Mouse (Mus musculus): ENCODE measurements around the gene Tcea2. TPM values are rescaled to one million over a fixed set of nuclear protein-coding genes. Genes with fewer than 3 reads are reported as not detected.

Tcea2 gene
- polyA plus RNA-seq, 1 experiment from 2014 or later: 19.3 TPM

DNA sequence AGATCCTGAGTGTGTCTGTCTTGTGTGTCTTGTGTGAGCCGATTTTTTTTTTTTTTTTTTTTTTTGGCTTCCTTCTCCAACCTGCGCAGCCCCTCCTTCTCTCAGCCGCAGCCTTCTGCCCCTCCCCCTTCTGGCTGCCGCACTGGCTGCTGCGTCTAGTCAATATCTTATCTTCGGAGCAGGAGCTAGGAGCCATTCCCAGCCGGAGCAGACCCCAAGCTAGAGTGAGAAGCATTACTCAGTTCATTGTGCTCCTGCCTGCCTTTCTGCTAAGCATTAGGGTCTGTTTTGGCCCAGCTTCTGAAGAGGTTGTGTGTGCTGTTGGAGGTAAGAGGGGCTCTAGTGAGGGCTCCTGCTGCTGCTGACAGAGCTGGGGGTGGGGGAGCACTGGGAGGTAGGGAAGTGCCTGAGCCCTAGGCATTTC lies 34.8 kb downstream of the Tcea2 start, which contains the start of gene Oprl1:
TSS of gene Oprl1 (plus strand) at position 114 of the 424 bp plus-strand sequence.
- H3K9ac ChIP-seq (ENCODE audit: low read length): peak within 1 kb of the TSS; percentile 11; the same call in 1 of the 2 replicates
- H3K4me2 ChIP-seq (ENCODE audit: low read depth, low read length): peak within 1 kb of the TSS; percentile 9; the same call in 1 of the 2 replicates
- H3K27me3 ChIP-seq (ENCODE audit: control insufficient read depth, insufficient read depth, low read length): no peaks in the 10 kb centered on the region
- no peaks in the 10 kb centered on the region for H3K36me3 ChIP-seq (ENCODE audit: control insufficient read depth, insufficient read depth, low read length)
- peak within 1 kb of the TSS; percentile 21 for H3K4me3 ChIP-seq (replicated peaks; ENCODE audit: low read length)
- H3K27ac ChIP-seq (ENCODE audit: low read length): no peak within 1 kb of the TSS
- ATAC-seq (ENCODE audit: insufficient read depth, low FRiP score): peak; percentile 53; the same call in 1 of the 2 replicates
- H3K4me1 ChIP-seq (ENCODE audit: control insufficient read depth, insufficient read depth, low read length): no peaks in the 10 kb centered on the region
- 3% methylated on average over 7 of the region's 7 CpGs for WGBS
- no peaks in the 10 kb centered on the region for H3K9me3 ChIP-seq (replicated peaks; ENCODE audit: control insufficient read depth, low read length)

DNA sequence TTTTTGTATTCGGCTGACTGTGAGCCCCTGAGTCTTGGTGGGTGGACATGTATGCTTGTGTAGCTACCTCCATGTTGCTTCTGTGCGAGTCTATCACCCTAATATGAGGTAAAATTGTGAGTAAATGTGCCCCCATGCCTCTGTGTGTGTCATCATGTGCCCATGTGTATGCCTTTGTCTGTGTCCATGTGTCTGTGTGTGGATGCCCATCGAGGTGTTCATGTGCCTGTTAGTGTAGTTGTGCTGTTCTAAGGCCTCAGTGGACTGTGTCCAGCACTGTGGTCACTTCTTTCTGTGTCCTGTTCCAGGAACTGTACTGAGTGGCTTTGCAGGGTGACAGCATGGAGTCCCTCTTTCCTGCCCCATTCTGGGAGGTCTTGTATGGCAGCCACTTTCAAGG lies 35.3 kb downstream of the Tcea2 start:
- Histone ChIP-seq H3K27me3 (ENCODE audit: control insufficient read depth, insufficient read depth, low read length) (no peaks in the 10 kb centered on the region), H3K9ac (ENCODE audit: low read length) (no peak overlapping the region), H3K9me3 (replicated peaks; ENCODE audit: control insufficient read depth, low read length) (no peaks in the 10 kb centered on the region), H3K36me3 (ENCODE audit: control insufficient read depth, insufficient read depth, low read length) (no peaks in the 10 kb centered on the region), H3K4me1 (ENCODE audit: control insufficient read depth, insufficient read depth, low read length) (no peaks in the 10 kb centered on the region), H3K4me3 (replicated peaks; ENCODE audit: low read length) (no peak overlapping the region), H3K27ac (ENCODE audit: low read length) (no peak overlapping the region), H3K4me2 (ENCODE audit: low read depth, low read length) (peak overlapping the region; percentile 9; the same call in 1 of the 2 replicates)
- ATAC-seq (ENCODE audit: insufficient read depth, low FRiP score): no peak
- 61% methylated on average over 3 of the region's 3 CpGs for WGBS

DNA sequence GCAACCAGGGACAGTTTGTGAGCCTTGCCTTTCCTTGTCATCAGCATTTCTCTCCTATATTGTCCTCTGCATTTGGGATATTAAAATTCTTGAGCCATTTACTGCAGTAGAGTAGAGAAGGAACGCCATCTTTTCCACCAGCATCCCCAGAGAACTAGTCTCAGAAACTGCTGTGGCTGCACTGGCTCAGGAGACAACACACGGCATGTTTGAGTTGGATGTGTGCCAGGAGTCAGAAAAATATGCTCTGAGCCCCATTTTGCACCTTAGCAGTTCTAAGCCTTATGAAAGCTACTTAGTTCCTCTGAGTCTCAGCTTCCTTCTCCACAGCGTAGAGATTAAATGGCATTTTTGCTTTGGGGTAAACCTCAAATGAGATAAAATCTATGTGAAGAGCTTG lies 36.9 kb downstream of the Tcea2 start:
- 39% methylated on average over 3 of the region's 3 CpGs for WGBS
- Histone ChIP-seq H3K27ac (ENCODE audit: low read length) (no peak overlapping the region), H3K9ac (ENCODE audit: low read length) (no peak overlapping the region), H3K4me3 (replicated peaks; ENCODE audit: low read length) (no peak overlapping the region), H3K4me2 (ENCODE audit: low read depth, low read length) (no peak overlapping the region), H3K36me3 (ENCODE audit: control insufficient read depth, insufficient read depth, low read length) (no peaks in the 10 kb centered on the region), H3K27me3 (ENCODE audit: control insufficient read depth, insufficient read depth, low read length) (no peaks in the 10 kb centered on the region), H3K9me3 (replicated peaks; ENCODE audit: control insufficient read depth, low read length) (no peaks in the 10 kb centered on the region), H3K4me1 (ENCODE audit: control insufficient read depth, insufficient read depth, low read length) (no peaks in the 10 kb centered on the region)
- ATAC-seq (ENCODE audit: insufficient read depth, low FRiP score): no peak

DNA sequence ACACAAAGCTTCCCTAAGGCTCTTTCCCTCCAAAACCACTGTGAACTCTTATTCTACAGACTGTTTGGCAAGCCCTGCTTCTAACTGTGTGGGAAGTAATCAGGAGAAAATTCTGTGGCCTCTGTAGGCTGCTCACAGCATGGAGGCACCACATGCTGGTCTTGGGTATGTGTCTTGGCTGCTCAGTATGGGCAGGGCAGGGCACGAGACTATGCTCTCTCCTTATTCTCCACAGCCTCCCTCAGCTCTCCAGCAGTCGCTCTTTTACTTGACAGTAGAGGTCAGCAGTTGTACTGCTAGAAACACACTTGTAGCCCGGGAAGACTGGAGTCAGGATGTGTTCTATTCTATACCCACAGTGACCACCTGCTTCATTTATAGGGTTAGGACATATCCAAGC lies 40.0 kb downstream of the Tcea2 start:
- Histone ChIP-seq H3K27me3 (ENCODE audit: control insufficient read depth, insufficient read depth, low read length) (no peaks in the 10 kb centered on the region), H3K9me3 (replicated peaks; ENCODE audit: control insufficient read depth, low read length) (no peaks in the 10 kb centered on the region), H3K4me2 (ENCODE audit: low read depth, low read length) (no peak overlapping the region), H3K4me1 (ENCODE audit: control insufficient read depth, insufficient read depth, low read length) (no peaks in the 10 kb centered on the region), H3K4me3 (replicated peaks; ENCODE audit: low read length) (no peak overlapping the region), H3K27ac (ENCODE audit: low read length) (no peak overlapping the region), H3K9ac (ENCODE audit: low read length) (no peak overlapping the region), H3K36me3 (ENCODE audit: control insufficient read depth, insufficient read depth, low read length) (no peaks in the 10 kb centered on the region)
- no peak for ATAC-seq (ENCODE audit: insufficient read depth, low FRiP score)
- WGBS: 22% methylated on average over 3 of the region's 3 CpGs

DNA sequence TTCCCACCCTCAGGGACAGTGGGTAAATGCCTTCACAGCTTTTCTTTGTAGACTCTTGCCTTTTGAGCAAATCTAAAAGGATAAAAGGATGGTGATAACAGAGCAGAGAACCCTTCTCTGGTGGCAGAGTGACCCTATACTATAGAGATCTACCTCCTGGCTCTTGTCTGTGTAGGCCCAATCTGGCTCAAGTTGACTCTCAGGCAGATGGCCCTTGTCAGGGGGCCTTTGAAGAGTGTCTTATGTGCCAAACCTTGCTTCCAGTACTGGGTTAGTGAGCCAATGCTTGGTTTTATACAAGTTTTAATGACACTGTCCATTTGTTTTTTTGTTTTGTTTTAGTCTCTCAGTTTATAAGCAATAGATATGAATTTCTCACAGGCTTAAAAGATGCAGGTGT lies 41.1 kb downstream of the Tcea2 start:
- Histone ChIP-seq H3K27me3 (ENCODE audit: control insufficient read depth, insufficient read depth, low read length) (no peaks in the 10 kb centered on the region), H3K4me1 (ENCODE audit: control insufficient read depth, insufficient read depth, low read length) (no peaks in the 10 kb centered on the region), H3K4me2 (ENCODE audit: low read depth, low read length) (no peak overlapping the region), H3K4me3 (replicated peaks; ENCODE audit: low read length) (no peak overlapping the region), H3K9ac (ENCODE audit: low read length) (no peak overlapping the region), H3K27ac (ENCODE audit: low read length) (no peak overlapping the region), H3K36me3 (ENCODE audit: control insufficient read depth, insufficient read depth, low read length) (no peaks in the 10 kb centered on the region), H3K9me3 (replicated peaks; ENCODE audit: control insufficient read depth, low read length) (no peaks in the 10 kb centered on the region)
- ATAC-seq (ENCODE audit: insufficient read depth, low FRiP score): no peak

DNA sequence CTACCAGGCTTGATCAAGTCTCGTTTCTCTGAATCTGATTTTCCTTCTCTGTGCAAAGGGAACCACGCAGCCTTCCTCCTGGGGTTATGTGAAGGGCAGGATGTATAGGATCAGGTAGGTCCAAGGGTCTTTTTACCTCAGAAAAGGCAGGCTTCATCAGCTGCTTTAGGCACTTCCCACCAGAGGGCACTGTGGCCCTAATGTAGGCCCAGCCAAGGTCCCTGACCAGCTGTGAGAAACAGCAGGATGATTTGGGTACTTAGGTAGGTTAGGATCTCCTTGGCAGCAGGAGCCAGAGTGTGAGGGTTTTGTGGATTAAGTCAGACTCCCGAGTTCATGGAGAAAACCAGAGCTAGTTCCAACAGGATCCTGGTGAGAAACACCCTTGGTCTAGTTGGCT lies 42.1 kb downstream of the Tcea2 start:
- Histone ChIP-seq H3K36me3 (ENCODE audit: control insufficient read depth, insufficient read depth, low read length) (no peaks in the 10 kb centered on the region), H3K4me2 (ENCODE audit: low read depth, low read length) (no peak overlapping the region), H3K9me3 (replicated peaks; ENCODE audit: control insufficient read depth, low read length) (no peaks in the 10 kb centered on the region), H3K27me3 (ENCODE audit: control insufficient read depth, insufficient read depth, low read length) (no peaks in the 10 kb centered on the region), H3K27ac (ENCODE audit: low read length) (no peak overlapping the region), H3K9ac (ENCODE audit: low read length) (no peak overlapping the region), H3K4me1 (ENCODE audit: control insufficient read depth, insufficient read depth, low read length) (no peaks in the 10 kb centered on the region), H3K4me3 (replicated peaks; ENCODE audit: low read length) (no peak overlapping the region)
- 14% methylated on average over 3 of the region's 3 CpGs for WGBS
- no peak for ATAC-seq (ENCODE audit: insufficient read depth, low FRiP score)

DNA sequence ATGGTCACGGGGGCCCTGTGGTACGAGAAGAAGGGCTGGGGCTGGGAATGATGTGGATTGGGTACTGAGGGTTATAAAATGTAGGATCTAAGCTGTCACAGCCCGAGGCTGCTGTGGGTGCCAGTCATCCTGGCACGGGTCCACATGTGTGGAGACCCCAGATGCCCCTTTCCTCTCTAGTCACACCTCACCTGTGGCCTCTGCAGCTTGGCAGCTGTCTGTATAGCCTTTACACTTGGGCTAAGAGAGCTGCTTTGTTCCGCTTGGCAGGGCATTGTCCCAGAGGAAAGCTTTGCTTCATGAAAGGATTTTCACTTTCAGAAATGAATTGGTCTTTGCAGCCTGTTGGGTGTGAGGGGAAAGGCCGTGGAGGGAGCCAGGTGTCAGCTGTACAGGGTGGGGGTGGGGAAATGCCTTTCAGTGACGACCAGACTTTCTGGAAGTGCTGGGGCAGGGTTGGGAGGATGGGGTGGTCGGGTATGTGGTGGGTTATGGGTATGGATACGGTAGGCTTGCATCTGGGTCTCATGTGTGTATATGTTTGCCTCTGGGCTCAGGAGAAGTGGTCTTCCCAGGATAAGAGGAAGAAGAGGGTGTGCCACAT lies 47.7 kb downstream of the Tcea2 start:
- Histone ChIP-seq H3K9me3 (replicated peaks; ENCODE audit: control insufficient read depth, low read length) (no peaks in the 10 kb centered on the region), H3K4me3 (replicated peaks; ENCODE audit: low read length) (no peak overlapping the region), H3K36me3 (ENCODE audit: control insufficient read depth, insufficient read depth, low read length) (no peaks in the 10 kb centered on the region), H3K4me2 (ENCODE audit: low read depth, low read length) (no peak overlapping the region), H3K9ac (ENCODE audit: low read length) (no peak overlapping the region), H3K27me3 (ENCODE audit: control insufficient read depth, insufficient read depth, low read length) (no peaks in the 10 kb centered on the region), H3K27ac (ENCODE audit: low read length) (no peak overlapping the region), H3K4me1 (ENCODE audit: control insufficient read depth, insufficient read depth, low read length) (no peaks in the 10 kb centered on the region)
- no peak for ATAC-seq (ENCODE audit: insufficient read depth, low FRiP score)
- 48% methylated on average over 9 of the region's 9 CpGs for WGBS

DNA sequence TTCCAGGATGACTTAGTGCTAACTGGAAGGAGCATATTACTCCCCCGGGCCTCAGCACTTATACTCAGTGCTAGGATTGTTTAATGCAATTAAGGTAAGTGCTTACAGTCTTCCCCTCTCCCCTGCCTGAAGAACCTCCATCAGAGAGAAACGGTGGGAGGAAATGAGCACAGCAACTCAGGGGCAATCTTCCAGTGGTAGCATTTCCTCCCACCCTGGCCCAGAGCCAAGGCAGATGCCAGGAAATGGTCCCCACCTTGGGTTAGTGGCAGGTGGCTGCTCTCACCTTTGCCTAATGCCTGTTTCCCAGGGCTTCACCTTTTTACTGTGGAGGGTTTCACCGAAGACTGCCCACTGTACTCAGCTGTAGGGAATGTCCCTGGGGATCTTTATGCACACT lies 49.9 kb downstream of the Tcea2 start:
- H3K4me1 ChIP-seq (ENCODE audit: control insufficient read depth, insufficient read depth, low read length): no peaks in the 10 kb centered on the region
- no peaks in the 10 kb centered on the region for H3K9me3 ChIP-seq (replicated peaks; ENCODE audit: control insufficient read depth, low read length)
- H3K9ac ChIP-seq (ENCODE audit: low read length): no peak overlapping the region
- ATAC-seq (ENCODE audit: insufficient read depth, low FRiP score): no peak
- no peak overlapping the region for H3K27ac ChIP-seq (ENCODE audit: low read length)
- H3K4me3 ChIP-seq (replicated peaks; ENCODE audit: low read length): no peak overlapping the region
- no peaks in the 10 kb centered on the region for H3K27me3 ChIP-seq (ENCODE audit: control insufficient read depth, insufficient read depth, low read length)
- WGBS: 55% methylated on average over 3 of the region's 3 CpGs
- H3K36me3 ChIP-seq (ENCODE audit: control insufficient read depth, insufficient read depth, low read length): no peaks in the 10 kb centered on the region
- no peak overlapping the region for H3K4me2 ChIP-seq (ENCODE audit: low read depth, low read length)
